Mouse (Mus musculus) fat pad, adult 2 months (tissue): ENCODE data around the gene Acap2.

Source experiments
- DNase-seq: peaks from one replicate; pipeline ENCODE4 v3.0.0-alpha.2; 2011; ENCODE audit warnings: low read depth, low spot score; ENCODE audit errors: extremely low read depth

Gene Acap2

GRCm38 (mm10) chr16:31200790-31201567 is at the start of gene Acap2:
Gene Acap2 (minus strand): TSS chr16:31201245.
- DNase-seq: peak; percentile 45

GRCm38 (mm10) chr16:31249401-31249800 is 48.4 kb upstream of the Acap2 start:
- peak; percentile 30 for DNase-seq

GRCm38 (mm10) chr16:31248717-31249116 is 47.7 kb upstream of the Acap2 start:
- no peak for DNase-seq

GRCm38 (mm10) chr16:31247442-31247841 is 46.4 kb upstream of the Acap2 start:
- no peak for DNase-seq

- DNase-seq: no peak
These were observed 43.0 kb upstream of the Acap2 start for GRCm38 (mm10) chr16:31244053-31244452.

- no peak for DNase-seq
These were observed 40.4 kb upstream of the Acap2 start for GRCm38 (mm10) chr16:31241433-31241832.

- no peak for DNase-seq
These were observed 39.5 kb upstream of the Acap2 start for GRCm38 (mm10) chr16:31240569-31240968.

- no peak for DNase-seq
These were observed 37.2 kb upstream of the Acap2 start for GRCm38 (mm10) chr16:31238281-31238680.

GRCm38 (mm10) chr16:31235457-31236310 is 34.6 kb upstream of the Acap2 start:
- no peak for DNase-seq

GRCm38 (mm10) chr16:31234808-31235456 is 33.9 kb upstream of the Acap2 start:
- DNase-seq: no peak

GRCm38 (mm10) chr16:31234356-31234755 is 33.3 kb upstream of the Acap2 start:
- DNase-seq: no peak

- peak; percentile 95 for DNase-seq
These were observed 32.7 kb upstream of the Acap2 start for GRCm38 (mm10) chr16:31233541-31234339.

GRCm38 (mm10) chr16:31233167-31233498 is 32.1 kb upstream of the Acap2 start:
- DNase-seq: no peak

- DNase-seq: no peak
These were observed 31.6 kb upstream of the Acap2 start for GRCm38 (mm10) chr16:31232491-31233166.

GRCm38 (mm10) chr16:31231591-31231990 is 30.5 kb upstream of the Acap2 start:
- DNase-seq: no peak

- DNase-seq: no peak
These were observed 26.7 kb upstream of the Acap2 start for GRCm38 (mm10) chr16:31227746-31228145.

GRCm38 (mm10) chr16:31215271-31215670 is 14.2 kb upstream of the Acap2 start:
- DNase-seq: no peak

GRCm38 (mm10) chr16:31213463-31213862 is 12.4 kb upstream of the Acap2 start:
- no peak for DNase-seq

- no peak for DNase-seq
These were observed 10.5 kb upstream of the Acap2 start for GRCm38 (mm10) chr16:31211503-31211902.

- no peak for DNase-seq
These were observed 9.4 kb upstream of the Acap2 start for GRCm38 (mm10) chr16:31210453-31210852.
